Mouse (Mus musculus) megakaryocyte-erythroid progenitor cell, adult 5 weeks (primary cell): ENCODE measurements around the gene Dhrs7b. TPM values are rescaled to one million over a fixed set of nuclear protein-coding genes. Genes with fewer than 3 reads are reported as not detected.

ENCODE experiments used
- polyA plus RNA-seq: library from polyadenylated mRNA; stranded (reverse); fragments of >175 nt; gene quantifications from 2 replicates; pipeline ENCODE4 v1.2.3, GENCODE M21; 2012

Dhrs7b gene
- 2.5 and 2.7 TPM in 2 replicates for polyA plus RNA-seq

GRCm38 (mm10) chr11:60830433-60831052 is at the start of gene Dhrs7b:
TSS of gene Dhrs7b (plus strand) at chr11:60830631.

GRCm38 (mm10) chr11:60811618-60812017 is 18.8 kb upstream of the Dhrs7b start, which contains the start of gene Shmt1:
TSS of gene Shmt1 (minus strand) at chr11:60811718.

GRCm38 (mm10) chr11:60878675-60879294 is 48.4 kb downstream of the Dhrs7b start, which contains the start of gene Tmem11:
TSS of gene Tmem11 (minus strand) at chr11:60879272.

Other genes with a start within 250 kb of the Dhrs7b start
- 21.9 and 25.6 TPM in 2 replicates for gene Llgl1, start 130.9 kb upstream of the Dhrs7b start, polyA plus RNA-seq
- 166 and 206 TPM in 2 replicates for gene Flii, start 103.4 kb upstream of the Dhrs7b start, polyA plus RNA-seq
- gene Mief2, start 102.2 kb upstream of the Dhrs7b start, polyA plus RNA-seq, result 17.2 and 18.6 TPM in 2 replicates
- 7.5 and 7.8 TPM in 2 replicates for gene Top3a, start 53.3 kb upstream of the Dhrs7b start, polyA plus RNA-seq
- gene Smcr8, start 53.1 kb upstream of the Dhrs7b start, polyA plus RNA-seq, result 1.9 and 2.0 TPM in 2 replicates
- gene Shmt1, start 18.9 kb upstream of the Dhrs7b start, polyA plus RNA-seq, result 7.0 TPM in 2 replicates
- 35.8 and 40.4 TPM in 2 replicates for gene Tmem11, start 48.6 kb downstream of the Dhrs7b start, polyA plus RNA-seq
- gene Natd1, start 84.1 kb downstream of the Dhrs7b start, polyA plus RNA-seq, result 4.7 and 5.0 TPM in 2 replicates
- gene Map2k3, start 101.4 kb downstream of the Dhrs7b start, polyA plus RNA-seq, result 274 and 275 TPM in 2 replicates
- gene Kcnj12, start 191.9 kb downstream of the Dhrs7b start, polyA plus RNA-seq, result 0.05 TPM in 1 of 2 replicates, not detected in the other